Mouse (Mus musculus) layer of hippocampus, adult 9-11 months (tissue): ENCODE measurements around the gene Hoxb5.

Experiments
- DNase-seq: peaks from one replicate; pipeline ENCODE4 v3.0.0; 2022

Hoxb5 gene

GRCm38 (mm10) chr11:96304381-96305195 lies 1.5 kb downstream of the Hoxb5 start:
- DNase-seq: no peak

DNA sequence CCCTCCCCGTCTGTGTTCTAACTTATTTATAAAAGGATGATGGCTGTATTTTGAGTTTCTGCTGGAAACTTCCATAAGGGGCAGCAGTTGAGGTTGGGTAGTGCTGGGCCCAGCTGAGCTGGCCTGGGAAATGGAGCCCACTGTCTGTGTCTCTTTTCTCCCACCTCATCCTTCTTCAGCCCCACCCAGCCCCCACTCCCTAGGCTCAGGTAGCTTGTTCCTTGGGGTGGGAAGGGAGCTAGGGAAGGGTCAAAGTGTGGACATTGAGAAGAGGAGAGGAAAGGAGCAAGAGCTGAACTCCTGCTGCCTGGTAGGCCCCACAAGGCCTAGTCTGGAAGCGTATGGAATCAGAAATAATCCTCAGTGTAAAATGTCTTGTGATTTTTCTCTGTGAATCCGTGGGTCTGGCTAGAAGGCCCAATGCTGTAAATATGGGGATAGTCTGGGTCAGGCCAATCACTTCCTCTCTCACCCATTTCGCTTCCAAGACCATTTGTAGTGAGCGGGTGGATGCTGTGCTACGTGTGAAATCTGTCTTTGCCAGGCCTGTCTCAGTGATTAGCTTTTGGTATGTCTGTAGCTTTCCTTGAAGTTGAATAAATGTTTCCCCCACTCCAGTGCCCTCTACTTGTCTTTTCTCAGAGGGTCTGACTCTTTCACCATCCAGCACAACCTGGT lies 2.5 kb downstream of the Hoxb5 start:
- no peak for DNase-seq

DNA sequence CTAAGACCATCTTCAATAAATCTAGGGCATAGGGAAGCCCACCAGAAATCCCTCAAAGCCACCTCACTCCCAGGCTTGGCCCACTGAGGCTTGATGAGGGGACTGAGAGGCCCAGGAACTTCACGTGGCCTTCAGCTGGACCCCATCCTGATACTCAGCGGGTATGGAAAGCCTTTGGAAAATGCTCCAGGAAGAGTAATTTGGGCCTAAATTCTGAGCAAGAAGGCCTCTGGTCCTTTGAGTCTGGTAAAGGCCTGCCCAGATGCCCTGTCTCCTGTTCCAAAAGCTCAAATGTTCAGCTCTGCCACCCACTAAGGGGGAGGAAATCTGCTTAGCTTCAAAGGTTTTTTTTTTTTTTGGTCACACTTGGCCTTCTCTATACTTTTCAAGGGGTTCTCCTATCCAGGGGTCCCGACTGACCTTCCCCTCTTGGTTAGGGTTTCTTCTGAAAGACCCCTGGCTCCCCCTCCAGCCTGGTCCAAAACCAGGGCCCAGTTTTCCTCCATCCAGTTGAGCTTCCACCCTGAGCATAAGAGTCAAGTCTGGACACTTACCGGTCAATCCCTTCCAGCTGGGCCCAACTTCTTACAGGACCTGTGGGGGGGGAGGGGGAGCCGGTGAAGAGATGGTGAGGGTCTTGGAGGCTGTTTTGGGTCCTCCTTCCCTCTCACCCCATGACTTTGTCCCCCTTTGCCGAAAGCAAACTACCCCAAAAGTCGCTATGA lies 3.2 kb downstream of the Hoxb5 start:
- DNase-seq: no peak

GRCm38 (mm10) chr11:96306908-96307269 lies 3.8 kb downstream of the Hoxb5 start:
- DNase-seq: no peak

DNA sequence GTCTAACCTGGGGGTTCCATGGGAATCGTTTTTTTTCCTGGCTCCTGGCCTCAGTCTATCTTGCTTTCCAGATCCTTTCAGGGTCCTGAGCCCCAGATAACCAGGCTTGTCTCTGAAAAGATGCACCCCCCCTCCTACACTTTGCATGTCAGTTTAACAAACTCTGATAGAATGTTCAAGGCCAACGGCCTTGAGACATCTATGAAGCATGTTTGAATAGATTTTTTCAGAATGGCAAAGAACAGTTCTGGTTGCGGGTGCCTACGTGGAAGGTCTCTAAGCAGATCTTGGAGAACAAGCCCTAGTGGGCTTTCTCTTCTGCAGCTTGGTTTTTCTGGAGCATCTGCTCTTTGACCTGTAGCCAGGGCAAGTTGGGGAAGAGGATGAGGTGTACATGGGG lies 5.6 kb downstream of the Hoxb5 start:
- DNase-seq: no peak

DNA sequence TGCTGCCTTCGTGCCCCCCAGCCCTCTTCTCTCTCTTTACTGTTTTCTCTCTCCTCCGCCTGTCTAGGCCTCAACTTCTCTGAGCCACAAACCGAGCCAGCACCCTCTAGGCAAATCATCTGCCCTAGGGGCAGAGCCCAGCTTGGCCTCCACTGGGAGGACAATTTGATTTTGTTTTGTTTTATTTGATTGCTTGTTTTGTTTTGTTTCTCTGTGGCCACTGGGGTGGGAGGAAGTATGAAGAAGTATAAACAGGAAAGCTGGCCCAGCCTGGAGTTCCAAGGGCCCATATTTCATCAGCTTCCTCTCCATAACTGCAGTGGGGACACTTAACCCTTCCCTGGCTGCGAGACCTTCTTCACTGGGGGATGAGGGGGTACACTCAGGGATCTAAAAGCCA lies 6.2 kb downstream of the Hoxb5 start:
- DNase-seq: no peak

GRCm38 (mm10) chr11:96310183-96310938 lies 7.2 kb downstream of the Hoxb5 start:
- DNase-seq: no peak

DNA sequence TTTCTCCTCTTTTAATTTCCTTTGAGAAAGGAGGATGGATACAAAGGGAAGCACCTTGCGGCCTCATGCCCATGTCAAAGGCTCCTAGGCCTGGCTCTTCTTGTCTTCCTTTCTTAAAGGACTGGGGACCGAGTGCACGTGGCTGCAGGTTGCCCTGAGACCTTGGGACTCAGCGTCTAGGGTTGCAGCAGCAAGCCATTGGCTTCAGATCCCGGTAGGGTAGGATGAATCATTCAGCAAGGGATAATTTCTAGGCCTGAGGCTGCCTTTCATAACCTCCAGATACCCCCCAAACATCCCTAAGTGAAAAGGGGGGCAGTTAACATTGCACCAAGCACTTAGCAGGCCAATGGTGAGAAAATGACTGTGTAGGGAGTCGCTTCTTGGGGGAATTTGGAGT lies 8.0 kb downstream of the Hoxb5 start:
- no peak for DNase-seq

- DNase-seq: peak; percentile 5
These were observed 8.6 kb downstream of the Hoxb5 start for GRCm38 (mm10) chr11:96311520-96312417.

GRCm38 (mm10) chr11:96313134-96313533 lies 10.0 kb downstream of the Hoxb5 start:
- no peak for DNase-seq

DNA sequence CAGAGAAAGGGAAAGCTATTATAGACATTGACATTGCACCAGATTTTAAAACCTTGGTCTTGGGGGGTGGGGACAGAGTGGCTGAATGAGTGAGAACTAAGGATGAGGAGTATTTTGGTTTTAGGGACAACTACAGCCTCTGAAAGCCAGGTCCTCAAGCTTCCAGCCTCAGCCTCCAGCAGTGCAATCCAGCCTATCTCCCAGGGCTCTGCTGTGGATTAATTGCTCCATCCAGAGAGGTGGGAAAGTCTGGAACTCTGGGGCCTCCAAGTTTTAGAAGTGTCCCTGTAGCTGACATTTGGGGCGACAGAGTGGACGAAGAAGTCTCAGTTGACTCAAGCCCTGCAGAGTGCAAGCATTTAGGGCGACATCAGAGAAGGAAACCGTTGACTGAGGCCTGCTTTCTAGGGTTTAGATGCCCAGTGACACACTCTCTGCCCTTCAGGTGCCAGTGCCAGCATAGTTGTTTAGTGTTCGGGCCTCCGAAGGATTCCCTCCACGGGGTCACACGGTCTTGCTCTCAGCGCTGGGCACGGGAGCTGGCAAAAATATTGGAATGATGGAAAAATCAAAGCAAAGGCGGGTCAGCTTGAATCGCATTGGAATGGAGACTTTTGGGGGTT lies 10.8 kb downstream of the Hoxb5 start:
- DNase-seq: no peak

- no peak for DNase-seq
These were observed 11.7 kb downstream of the Hoxb5 start for GRCm38 (mm10) chr11:96314671-96315343.

- no peak for DNase-seq
These were observed 12.2 kb downstream of the Hoxb5 start for GRCm38 (mm10) chr11:96315344-96315681.

- DNase-seq: no peak
These were observed 13.8 kb downstream of the Hoxb5 start for GRCm38 (mm10) chr11:96316696-96317607.

GRCm38 (mm10) chr11:96317608-96318367 lies 14.7 kb downstream of the Hoxb5 start, which contains the start of gene Hoxb4:
Gene Hoxb4 (plus strand): TSS chr11:96318267.
- DNase-seq: no peak

DNA sequence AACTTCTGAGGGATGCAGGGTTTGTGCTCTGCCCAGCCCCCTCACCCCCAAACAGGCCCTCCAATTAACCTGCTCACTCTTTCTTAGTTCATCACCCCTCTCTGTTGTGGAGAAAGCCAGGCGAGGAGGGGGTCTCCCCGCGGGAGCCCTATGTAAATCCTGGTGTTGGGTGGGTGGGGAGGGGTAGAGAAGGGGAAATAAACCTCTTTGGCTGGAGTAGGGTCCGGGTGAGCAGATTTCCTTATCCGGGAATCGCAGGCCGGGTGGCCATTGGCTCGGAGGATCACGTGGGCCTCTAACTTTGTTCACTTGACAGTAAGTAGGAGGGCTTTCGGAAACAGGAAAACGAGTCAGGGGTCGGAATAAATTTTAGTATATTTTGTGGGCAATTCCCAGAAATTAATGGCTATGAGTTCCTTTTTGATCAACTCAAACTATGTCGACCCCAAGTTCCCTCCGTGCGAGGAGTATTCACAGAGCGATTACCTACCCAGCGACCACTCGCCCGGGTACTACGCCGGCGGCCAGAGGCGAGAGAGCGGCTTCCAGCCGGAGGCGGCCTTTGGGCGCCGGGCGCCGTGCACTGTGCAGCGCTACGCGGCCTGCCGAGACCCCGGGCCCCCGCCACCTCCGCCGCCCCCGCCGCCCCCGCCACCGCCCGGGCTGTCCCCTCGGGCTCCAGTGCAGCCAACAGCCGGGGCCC lies 15.4 kb downstream of the Hoxb5 start:
- peak; percentile 10 for DNase-seq

DNA sequence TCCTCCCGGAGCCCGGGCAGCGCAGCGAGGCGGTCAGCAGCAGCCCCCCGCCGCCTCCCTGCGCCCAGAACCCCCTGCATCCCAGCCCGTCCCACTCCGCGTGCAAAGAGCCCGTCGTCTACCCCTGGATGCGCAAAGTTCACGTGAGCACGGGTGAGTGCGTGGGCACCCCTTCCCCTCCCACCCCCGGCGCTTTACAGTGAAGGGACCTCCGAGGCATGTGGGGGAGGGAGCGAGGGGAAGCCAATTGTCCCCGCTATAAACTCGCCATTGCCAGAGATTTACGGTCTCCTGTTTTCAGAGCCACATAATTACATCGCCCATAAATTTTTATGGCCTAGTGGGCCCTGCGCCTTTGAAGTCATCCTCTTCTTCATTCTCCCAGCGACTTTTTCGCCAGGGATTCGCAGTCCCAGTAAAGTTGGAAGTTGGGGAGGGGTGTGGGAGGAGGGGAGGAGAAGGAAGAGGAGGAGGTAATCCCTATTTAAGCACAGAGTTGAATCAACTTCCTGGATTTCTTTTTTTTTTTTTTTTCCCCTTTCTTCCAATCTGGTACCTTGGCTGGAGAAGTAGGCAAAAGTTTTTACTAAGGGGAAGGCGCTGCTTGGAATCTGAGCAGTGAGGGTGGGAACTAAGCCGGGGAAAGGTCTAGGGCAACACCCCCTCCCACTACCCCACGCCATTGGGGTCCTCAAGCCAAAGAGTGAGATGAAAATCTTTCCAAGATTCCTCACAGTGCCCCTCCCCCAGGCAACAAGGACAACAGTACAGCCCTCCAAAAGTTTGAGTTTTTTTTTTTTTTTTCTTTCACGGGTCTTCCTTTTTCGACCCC lies 16.2 kb downstream of the Hoxb5 start:
- DNase-seq: no peak
